22 mouse cellular contexts compared by ENCODE assay signal in the genomic region with DNA sequence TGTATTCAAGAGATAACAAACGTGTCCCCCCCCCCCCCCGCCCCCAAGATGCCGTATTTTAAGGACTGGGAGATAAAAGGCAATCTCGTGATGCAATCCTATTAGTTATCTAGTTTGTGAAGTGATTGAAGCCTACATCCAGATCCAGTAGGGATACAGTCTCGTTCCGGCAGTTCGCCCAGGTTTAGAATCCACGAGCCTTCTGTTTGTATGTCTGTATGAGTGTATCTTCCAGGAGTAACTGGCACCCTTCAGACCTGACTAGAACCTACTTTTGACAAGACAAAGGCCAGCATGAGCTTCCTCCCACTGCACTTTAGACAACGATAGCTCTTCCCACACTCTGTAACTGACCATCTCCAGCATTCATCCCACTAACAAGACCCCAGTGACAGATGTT. TPM values are rescaled to one million over a fixed set of nuclear protein-coding genes. Genes with fewer than 3 reads are reported as not detected.
DNase-seq lines count a peak whose midpoint lies in the region; ATAC-seq and TF ChIP-seq lines count a peak whose summit lies in the region.
"Had no signal": no experiment of that assay in that cellular context is flagged by ENCODE, and none has a peak within 500 bp of the region (broad histone marks: within the 10 kb centered on the region; RNA-seq: fewer than 3 reads in every experiment).

No protein-coding gene starts in this region.

- no peaks in the 10 kb centered on the region for H3K36me3 ChIP-seq in hindbrain, embryonic 10.5 days
- H3K36me3 ChIP-seq in hindbrain, embryonic 11.5 days (ENCODE audit: control insufficient read depth, insufficient read depth, low read length) = no peaks in the 10 kb centered on the region
- H3K36me3 ChIP-seq: G1E had no signal

- H3K27me3 ChIP-seq in hindbrain, embryonic 10.5 days (ENCODE audit: insufficient read depth, poor library complexity, severe bottlenecking) = no peaks in the 10 kb centered on the region
- H3K27me3 ChIP-seq in hindbrain, embryonic 11.5 days (ENCODE audit: control insufficient read depth, insufficient read depth, low read length) = no peaks in the 10 kb centered on the region
- H3K27me3 ChIP-seq: CH12.LX, Patski had no signal

- no peak overlapping the region for H3K4me2 ChIP-seq in hindbrain, embryonic 11.5 days (replicated peaks; ENCODE audit: low read depth, low read length)

- 83% methylated on average over 9 of the region's 9 CpGs for WGBS in hindbrain, embryonic 10.5 days
- 82% methylated on average over 8 of the region's 9 CpGs for WGBS in hindbrain, embryonic 11.5 days

- H3K9ac ChIP-seq in hindbrain, embryonic 11.5 days (ENCODE audit: low read depth, low read length) = no peak overlapping the region

- H3K9me3 ChIP-seq in hindbrain, embryonic 10.5 days = no peaks in the 10 kb centered on the region
- no peaks in the 10 kb centered on the region for H3K9me3 ChIP-seq in hindbrain, embryonic 11.5 days (ENCODE audit: control insufficient read depth, low read length)

- TF ChIP-seq CTCF in layer of hippocampus, adult 2 months (conservative IDR thresholded peaks at IDR 0.05) = no peak

- H3K27ac ChIP-seq in hindbrain, embryonic 10.5 days = peak overlapping the region; percentile 50
- no peak overlapping the region for H3K27ac ChIP-seq in hindbrain, embryonic 11.5 days (ENCODE audit: low read depth, low read length)
- H3K27ac ChIP-seq in layer of hippocampus, adult 2 months = peak overlapping the region; percentile 32; the same call in 1 of the 2 replicates

- ATAC-seq in hindbrain, embryonic 11.5 days (ENCODE audit: low FRiP score) = no peak
- ATAC-seq: activated CD4-positive, CD25-positive, alpha-beta regulatory T cell, adult 4 months; CD4-positive, CD25-positive, alpha-beta regulatory T cell, adult 4 months; Patski had no signal

- no peak for DNase-seq in hindbrain, embryonic 10.5 days (ENCODE audit: low spot score)
- DNase-seq in hindbrain, embryonic 11.5 days (ENCODE audit: low spot score) = no peak
- no peak for DNase-seq in layer of hippocampus, adult 2 months (ENCODE audit: low spot score in 2 of 2)
- DNase-seq in layer of hippocampus, adult 11-12 months (ENCODE audit: low spot score) = no peak
- peak; percentile 36 to 51 for DNase-seq in layer of hippocampus, postnatal 10 days (ENCODE audit: low spot score in 2 of 2)
- DNase-seq in layer of hippocampus, adult 9-11 months = no peak
- peak; percentile 50 to 71 for DNase-seq in layer of hippocampus, postnatal 14 days (ENCODE audit: low spot score in 2 of 2)
- DNase-seq in layer of hippocampus, adult 9-10 months (ENCODE audit: low spot score) = no peak
- DNase-seq: adrenal gland, adult 2 months; adrenal gland, adult 8-10 months; adrenal gland, postnatal 10 days; adrenal gland, postnatal 14 days; adrenal gland, postnatal 25 days; adrenal gland, postnatal 36 days; B cell, adult 2 months; cerebellum, adult 11 months; cerebellum, adult 11-12 months had no signal

- no peak overlapping the region for H3K4me3 ChIP-seq in hindbrain, embryonic 10.5 days
- H3K4me3 ChIP-seq in hindbrain, embryonic 11.5 days (ENCODE audit: low read depth, low read length) = no peak overlapping the region
- no peak overlapping the region for H3K4me3 ChIP-seq in layer of hippocampus, adult 2 months

- H3K4me1 ChIP-seq in hindbrain, embryonic 10.5 days (replicated peaks) = peaks cover 14% of the 10 kb centered on the region
- H3K4me1 ChIP-seq in hindbrain, embryonic 11.5 days (replicated peaks; ENCODE audit: control insufficient read depth, insufficient read depth, low read length) = no peaks in the 10 kb centered on the region

RNA-seq across cellular contexts. Expression of a gene that starts 14.1 kb away (rescaled TPM):
- polyA plus RNA-seq in hindbrain, embryonic 10.5 days (2016; fragmentation: Nextera tagmentation; extraction: Ambion mirVana) = 13.5 and 16.1 TPM in 2 replicates
- 23.9 and 24.7 TPM in 2 replicates for polyA plus RNA-seq in hindbrain, embryonic 11.5 days (2014; fragmentation: Nextera tagmentation; extraction: Ambion mirVana)
- 10 to 100 TPM; 27.0 to 35.4 TPM for total RNA-seq in layer of hippocampus, adult 2 months (2021)
- total RNA-seq in layer of hippocampus, postnatal 10 days (2021) = 10 to 100 TPM; 33.6 to 37.4 TPM
- 10 to 100 TPM; 36.6 to 37.0 TPM for total RNA-seq in layer of hippocampus, postnatal 14 days (2021)

RNA-seq across cellular contexts. Expression of a gene that starts 57.5 kb away (rescaled TPM):
- 63.3 and 77.4 TPM in 2 replicates for polyA plus RNA-seq in hindbrain, embryonic 10.5 days (2016; fragmentation: Nextera tagmentation; extraction: Ambion mirVana)
- polyA plus RNA-seq in hindbrain, embryonic 11.5 days (2014; fragmentation: Nextera tagmentation; extraction: Ambion mirVana) = 63.1 and 70.8 TPM in 2 replicates
- total RNA-seq in layer of hippocampus, adult 2 months (2021) = 10 to 100 TPM; 14.6 to 15.2 TPM
- 10 to 100 TPM; 17.5 to 19.5 TPM for total RNA-seq in layer of hippocampus, postnatal 10 days (2021)
- 10 to 100 TPM; 13.0 to 16.8 TPM for total RNA-seq in layer of hippocampus, postnatal 14 days (2021)

Comparison
In these comparisons a context has a peak if more than half of its experiments do, and no peak if none do; other contexts are left out.
1. DNase-seq: peak in layer of hippocampus, postnatal 10 days (2 of 2) and layer of hippocampus, postnatal 14 days (2 of 2); none in hindbrain, embryonic 10.5 days (single experiment), hindbrain, embryonic 11.5 days (single experiment), layer of hippocampus, adult 2 months (0 of 2), layer of hippocampus, adult 11-12 months (single experiment), layer of hippocampus, adult 9-11 months (single experiment) and layer of hippocampus, adult 9-10 months (single experiment).